Comparison of ENCODE assay signal across 35 mouse cellular contexts in genomic region chr8:74848707-74849106, GRCm38 (mm10). TPM values are rescaled to one million over a fixed set of nuclear protein-coding genes. Genes with fewer than 3 reads are reported as not detected.
"Had no signal": no experiment of that assay in that cellular context is flagged by ENCODE, and none has a peak within 500 bp of the region (broad histone marks: within the 10 kb centered on the region; RNA-seq: fewer than 3 reads in every experiment).

No protein-coding gene starts in this region.

- DNase-seq: gastrocnemius, adult 2 months; gastrocnemius, postnatal 10 days; gastrocnemius, postnatal 25 days; heart, adult 18-20 months; heart, postnatal 10 days; heart, postnatal 4 days; kidney, adult 11 months; kidney, adult 2 months; kidney, adult 9 months; kidney, postnatal 14 days; kidney, postnatal 36 days; layer of hippocampus, adult 9-11 months; layer of hippocampus, postnatal 36 days; left cerebral cortex, postnatal 4 days had no signal

- H3K4me3 ChIP-seq: gastrocnemius, adult 2 months; heart, embryonic 10.5 days; heart, embryonic 12.5 days; hindbrain, embryonic 10.5 days; hindbrain, embryonic 12.5 days; hindbrain, embryonic 15.5 days; intestine, embryonic 15.5 days; kidney, embryonic 15.5 days; limb, embryonic 13.5 days; limb, embryonic 15.5 days; liver, embryonic 12.5 days had no signal

- H3K9ac ChIP-seq: heart, embryonic 12.5 days; hindbrain, embryonic 12.5 days; hindbrain, embryonic 15.5 days; intestine, embryonic 15.5 days; kidney, embryonic 15.5 days; limb, embryonic 13.5 days; limb, embryonic 15.5 days; liver, embryonic 12.5 days; liver, embryonic 14.5 days had no signal

- H3K9me3 ChIP-seq: heart, embryonic 10.5 days; heart, embryonic 12.5 days; hindbrain, embryonic 10.5 days; hindbrain, embryonic 12.5 days; hindbrain, embryonic 15.5 days; intestine, embryonic 15.5 days; kidney, embryonic 15.5 days; limb, embryonic 13.5 days; limb, embryonic 15.5 days; liver, embryonic 12.5 days had no signal

- H3K27ac ChIP-seq: gastrocnemius, adult 2 months; heart, embryonic 10.5 days; hindbrain, embryonic 10.5 days; hindbrain, embryonic 12.5 days; hindbrain, embryonic 15.5 days; hindbrain, postnatal 0 days; intestine, embryonic 15.5 days; kidney, embryonic 15.5 days; kidney, postnatal 0 days; limb, embryonic 13.5 days; limb, embryonic 15.5 days; liver, embryonic 12.5 days; liver, embryonic 14.5 days had no signal

- H3K4me2 ChIP-seq: heart, embryonic 12.5 days; hindbrain, embryonic 12.5 days; hindbrain, embryonic 15.5 days; intestine, embryonic 15.5 days; kidney, embryonic 15.5 days; limb, embryonic 13.5 days; limb, embryonic 15.5 days; liver, embryonic 12.5 days had no signal

- ATAC-seq: hindbrain, postnatal 0 days; intestine, embryonic 15.5 days; liver, embryonic 12.5 days had no signal

- H3K4me1 ChIP-seq: heart, embryonic 10.5 days; heart, embryonic 12.5 days; hindbrain, embryonic 10.5 days; hindbrain, embryonic 12.5 days; intestine, embryonic 15.5 days; kidney, embryonic 15.5 days; limb, embryonic 13.5 days; limb, embryonic 15.5 days; liver, embryonic 12.5 days had no signal

- H3K36me3 ChIP-seq: heart, embryonic 10.5 days; heart, embryonic 12.5 days; hindbrain, embryonic 10.5 days; hindbrain, embryonic 12.5 days; hindbrain, embryonic 15.5 days; intestine, embryonic 15.5 days; kidney, embryonic 15.5 days; limb, embryonic 13.5 days; limb, embryonic 15.5 days; liver, embryonic 12.5 days had no signal

- H3K27me3 ChIP-seq: hindbrain, embryonic 12.5 days; hindbrain, embryonic 15.5 days; intestine, embryonic 15.5 days; kidney, embryonic 15.5 days; limb, embryonic 13.5 days; limb, embryonic 15.5 days; liver, embryonic 12.5 days had no signal

RNA-seq across cellular contexts. Expression of gene Isx, which starts 24.3 kb away (rescaled TPM):
- total RNA-seq: gastrocnemius, adult 2 months; gastrocnemius, postnatal 10 days; gastrocnemius, postnatal 25 days; gastrocnemius, postnatal 4 days; granulocyte monocyte progenitor cell, adult 5-6 weeks; heart, adult 18-20 months; heart, adult 8-10 months; hindbrain, postnatal 0 days; layer of hippocampus, adult 18-20 months; layer of hippocampus, postnatal 14 days; layer of hippocampus, postnatal 36 days; left cerebral cortex, postnatal 14 days; left cerebral cortex, postnatal 4 days; liver, adult 2 months had no signal
- polyA plus RNA-seq: heart, embryonic 12.5 days; hindbrain, embryonic 10.5 days; hindbrain, embryonic 12.5 days; hindbrain, embryonic 15.5 days; hindbrain, postnatal 0 days; kidney, adult 2 months; kidney, embryonic 15.5 days; limb, embryonic 11.5 days; liver, embryonic 14.5 days had no signal
